Mouse (Mus musculus) erythroblast, embryonic 14.5 days (primary cell): ENCODE results near the gene E2f6. TPM values are rescaled to one million over a fixed set of nuclear protein-coding genes. Genes with fewer than 3 reads are reported as not detected.

ENCODE experiments used
- H3K27me3 ChIP-seq: 2 replicates; pipeline ENCODE4 v1.6.1; 2012; ENCODE audit warnings: inconsistent platforms; ENCODE audit not compliant: control insufficient read depth
- H3K36me3 ChIP-seq: 2 replicates; pipeline ENCODE4 v1.6.1; 2012; ENCODE audit warnings: mild to moderate bottlenecking, inconsistent platforms; ENCODE audit not compliant: control insufficient read depth
- H3K4me1 ChIP-seq: 2 replicates; pipeline ENCODE4 v1.6.1; 2012; ENCODE audit warnings: inconsistent platforms; ENCODE audit not compliant: control insufficient read depth
- H3K4me3 ChIP-seq: replicated peaks from 2 replicates; pipeline ENCODE3; 2012; ENCODE audit warnings: moderate library complexity, mild to moderate bottlenecking, inconsistent platforms
- H3K9me3 ChIP-seq: 2 replicates; pipeline ENCODE4 v1.6.1; 2012; ENCODE audit warnings: low read length, inconsistent platforms, mixed read lengths; ENCODE audit not compliant: control insufficient read depth
- GATA1 ChIP-seq: IDR thresholded peaks from 2 replicates; pipeline ENCODE4 v1.6.1; 2012; ENCODE audit warnings: low read length, inconsistent platforms, mixed read lengths
- TAL1 ChIP-seq: IDR thresholded peaks from 3 replicates; pipeline ENCODE4 v1.6.1; 2012; ENCODE audit warnings: low read length, inconsistent platforms, mixed read lengths
- polyA plus RNA-seq: library from polyadenylated mRNA; stranded (reverse); fragments of >175 nt; gene quantifications from 2 replicates; pipeline ENCODE4 v1.2.3, GENCODE M21; 2012

Gene E2f6
- polyA plus RNA-seq, 1 experiment, result 0.53 TPM

DNA sequence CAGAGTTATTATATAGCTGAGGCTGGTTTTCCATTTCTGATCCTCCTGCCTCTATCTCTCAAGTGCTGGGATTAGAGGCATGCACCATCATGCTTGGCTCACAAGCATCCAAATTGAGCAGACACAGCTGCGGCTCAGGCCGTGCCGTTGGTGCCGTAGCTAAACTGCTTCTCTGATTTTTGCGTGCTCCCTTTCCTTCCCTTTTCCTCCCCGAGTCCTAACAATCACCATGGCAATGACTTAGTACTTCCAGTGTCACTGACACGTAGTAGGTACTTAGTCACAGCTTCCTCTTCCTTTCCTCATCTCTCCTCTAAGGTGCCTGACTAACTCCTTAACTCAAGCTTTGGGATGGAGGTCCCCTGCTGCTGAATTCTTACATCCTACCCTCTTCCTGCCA, 64.9 kb downstream of the E2f6 start:
- peaks cover 3% of the 10 kb centered on the region; the same call in 1 of the 2 replicates for H3K27me3 ChIP-seq
- TF ChIP-seq TAL1 (no peak), GATA1 (no peak)
- no peaks in the 10 kb centered on the region for H3K36me3 ChIP-seq
- H3K4me3 ChIP-seq, result no peak overlapping the region
- H3K9me3 ChIP-seq, result no peaks in the 10 kb centered on the region
- H3K4me1 ChIP-seq, result no peaks in the 10 kb centered on the region

DNA sequence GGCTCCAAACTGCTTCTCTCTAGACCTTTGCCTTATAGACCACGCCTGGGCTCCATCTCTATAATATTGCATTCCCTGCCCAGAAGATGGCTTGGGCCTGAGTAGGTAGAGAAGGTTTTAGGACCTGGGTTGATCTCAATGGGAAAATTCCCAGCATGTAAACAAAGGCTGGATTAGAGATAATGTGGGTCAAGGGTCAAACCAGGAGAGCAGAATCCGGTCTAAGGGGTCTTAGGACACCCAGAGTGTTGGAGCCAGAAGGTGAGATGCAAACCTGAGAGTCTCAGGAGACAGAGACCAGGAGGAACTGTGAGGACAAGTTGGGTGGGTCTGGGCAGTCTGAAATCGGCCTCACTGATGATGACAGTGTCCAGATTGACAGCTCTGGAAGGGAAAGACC, 65.9 kb downstream of the E2f6 start:
- no peaks in the 10 kb centered on the region for H3K4me1 ChIP-seq

DNA sequence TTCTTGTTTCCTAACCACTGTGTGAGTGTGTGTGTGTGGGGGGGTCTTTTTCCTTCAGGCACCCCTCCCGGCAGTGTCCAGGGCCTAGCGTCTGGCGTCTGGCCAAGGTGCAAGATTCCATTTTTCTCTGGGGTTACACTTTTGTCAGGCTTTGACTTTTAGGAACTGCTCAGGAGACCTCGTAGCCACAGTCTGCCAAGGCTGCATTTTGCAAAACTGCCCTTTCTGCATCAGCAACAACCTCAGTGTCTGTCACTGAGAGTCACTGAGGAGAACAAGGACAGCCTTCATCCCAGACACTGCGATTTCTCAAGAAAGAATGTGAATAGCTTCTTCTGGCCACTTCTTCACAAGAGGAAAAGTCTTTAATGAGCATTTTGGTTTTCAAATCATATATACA, 66.4 kb downstream of the E2f6 start:
- Histone ChIP-seq H3K27me3 (peaks cover 3% of the 10 kb centered on the region; the same call in 1 of the 2 replicates), H3K9me3 (no peaks in the 10 kb centered on the region), H3K36me3 (no peaks in the 10 kb centered on the region), H3K4me1 (no peaks in the 10 kb centered on the region), H3K4me3 (no peak overlapping the region)
- TF ChIP-seq TAL1, result no peak
- no peak for TF ChIP-seq GATA1

More for the DNA sequence above, 65.9 kb downstream of the E2f6 start:
- TF ChIP-seq TAL1 (no peak), GATA1 (no peak)
- no peaks in the 10 kb centered on the region for H3K36me3 ChIP-seq
- no peaks in the 10 kb centered on the region for H3K9me3 ChIP-seq
- H3K4me3 ChIP-seq, result no peak overlapping the region
- peaks cover 3% of the 10 kb centered on the region; the same call in 1 of the 2 replicates for H3K27me3 ChIP-seq

DNA sequence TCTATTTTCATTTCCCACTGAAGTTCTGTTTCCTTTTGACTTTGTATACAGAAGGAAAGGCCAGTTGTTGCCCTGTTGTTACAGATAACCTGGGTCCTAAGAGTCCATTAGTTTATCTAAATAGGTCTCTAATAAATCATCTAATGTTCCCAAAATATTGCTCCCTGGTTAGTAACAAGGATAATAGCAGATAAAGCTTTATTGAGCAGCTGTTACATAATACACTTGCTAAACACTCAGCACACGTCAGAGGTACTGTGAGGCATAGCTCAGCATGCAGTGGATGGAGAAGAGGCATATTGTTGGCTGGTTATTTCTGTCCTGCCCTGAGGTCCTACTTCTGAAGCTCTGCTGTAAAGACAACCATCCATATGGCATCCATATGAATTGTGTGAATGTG, 66.9 kb downstream of the E2f6 start:
- Histone ChIP-seq H3K27me3 (peaks cover 3% of the 10 kb centered on the region; the same call in 1 of the 2 replicates), H3K36me3 (no peaks in the 10 kb centered on the region), H3K9me3 (no peaks in the 10 kb centered on the region), H3K4me3 (no peak overlapping the region), H3K4me1 (no peaks in the 10 kb centered on the region)
- TF ChIP-seq TAL1 (no peak), GATA1 (no peak)

DNA sequence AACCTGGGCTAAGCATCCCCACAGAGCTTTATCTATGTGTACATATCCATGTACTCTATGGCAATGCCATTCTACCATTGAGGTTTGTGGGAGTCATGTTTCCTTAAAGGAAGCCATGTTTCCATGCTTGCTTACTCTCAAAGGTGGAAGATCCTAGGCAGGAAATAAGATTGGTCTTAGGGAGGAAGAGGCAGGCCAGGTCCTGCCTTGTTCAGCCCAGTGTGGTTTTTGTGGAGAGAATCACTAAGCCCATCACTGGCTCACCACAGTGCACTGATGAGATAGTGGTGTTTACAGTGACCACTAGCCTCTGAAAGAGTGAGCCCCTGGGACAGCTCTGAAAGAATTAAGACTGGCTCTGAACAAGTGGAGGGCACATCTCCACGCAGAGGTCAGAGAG, 68.6 kb downstream of the E2f6 start:
- Histone ChIP-seq H3K4me3 (no peak overlapping the region), H3K27me3 (peaks cover 3% of the 10 kb centered on the region; the same call in 1 of the 2 replicates), H3K4me1 (no peaks in the 10 kb centered on the region), H3K36me3 (no peaks in the 10 kb centered on the region), H3K9me3 (no peaks in the 10 kb centered on the region)
- TF ChIP-seq GATA1 (no peak), TAL1 (no peak)

DNA sequence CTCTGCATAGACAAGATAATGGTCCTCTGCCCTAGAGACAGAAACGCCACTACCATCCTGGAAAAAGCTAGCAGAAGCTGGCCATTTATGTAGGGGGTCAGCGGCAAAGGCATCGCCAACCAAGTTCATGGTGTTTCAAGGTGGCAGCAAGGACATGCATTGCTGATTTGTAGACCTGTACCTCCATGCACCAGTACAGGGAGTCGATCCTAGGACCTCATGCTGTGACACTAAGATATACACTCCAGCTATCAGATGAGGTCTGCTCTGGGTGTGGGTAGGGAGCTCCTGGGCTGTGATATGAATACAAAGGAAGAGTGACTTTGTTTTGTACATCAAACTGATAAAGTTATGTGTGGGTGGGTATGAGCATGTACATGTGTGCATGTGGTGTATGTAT, 69.3 kb downstream of the E2f6 start:
- no peak overlapping the region for H3K4me3 ChIP-seq
- no peaks in the 10 kb centered on the region for H3K36me3 ChIP-seq
- no peaks in the 10 kb centered on the region for H3K9me3 ChIP-seq
- H3K27me3 ChIP-seq, result peaks cover 3% of the 10 kb centered on the region; the same call in 1 of the 2 replicates
- H3K4me1 ChIP-seq, result no peaks in the 10 kb centered on the region
- TF ChIP-seq TAL1 (no peak), GATA1 (no peak)

DNA sequence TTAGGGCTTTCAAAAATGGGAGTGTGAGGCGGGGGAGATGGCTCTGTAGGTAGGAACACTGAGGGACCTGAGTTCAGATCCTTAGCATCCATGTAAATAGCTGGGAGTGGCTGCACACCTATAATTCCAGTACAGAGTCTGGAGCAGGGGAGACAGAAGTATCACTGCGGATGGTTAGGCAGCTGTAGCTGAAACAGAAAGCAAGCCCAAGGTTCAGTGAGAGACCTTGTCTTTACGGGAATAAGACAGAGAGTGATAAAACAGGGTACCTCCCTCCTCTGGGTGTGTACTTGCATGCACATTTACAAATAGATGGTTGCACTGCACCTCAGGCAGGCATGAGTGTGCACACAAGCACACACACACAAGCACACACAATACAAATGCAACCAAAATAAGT, 71.7 kb downstream of the E2f6 start:
- Histone ChIP-seq H3K36me3 (no peaks in the 10 kb centered on the region), H3K4me3 (no peak overlapping the region), H3K27me3 (no peaks in the 10 kb centered on the region), H3K4me1 (no peaks in the 10 kb centered on the region), H3K9me3 (no peaks in the 10 kb centered on the region)
- no peak for TF ChIP-seq GATA1
- TF ChIP-seq TAL1, result no peak

DNA sequence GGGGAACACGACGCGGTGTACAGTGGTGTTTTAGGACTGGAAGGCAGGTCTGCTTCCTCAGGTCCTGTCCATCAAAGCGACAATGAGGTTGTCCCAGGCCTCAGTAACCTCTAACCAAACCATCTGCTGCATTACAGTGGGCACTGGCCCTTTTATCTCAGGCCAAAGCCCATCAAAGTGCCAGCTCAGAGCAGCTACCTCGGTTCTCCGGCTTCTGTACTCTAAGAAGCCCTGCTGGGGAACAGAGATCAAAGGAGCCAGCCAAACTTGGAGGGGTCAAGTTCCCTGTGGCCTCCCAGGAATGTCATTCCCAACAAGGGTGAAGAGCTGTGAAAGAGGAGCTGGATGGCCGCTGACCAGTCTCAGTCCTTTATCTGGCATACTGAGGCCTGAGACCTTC, 72.3 kb downstream of the E2f6 start:
- no peaks in the 10 kb centered on the region for H3K9me3 ChIP-seq
- H3K4me1 ChIP-seq, result no peaks in the 10 kb centered on the region
- TF ChIP-seq TAL1 (no peak), GATA1 (no peak)
- H3K36me3 ChIP-seq, result no peaks in the 10 kb centered on the region
- no peak overlapping the region for H3K4me3 ChIP-seq
- H3K27me3 ChIP-seq, result peaks cover 5% of the 10 kb centered on the region

DNA sequence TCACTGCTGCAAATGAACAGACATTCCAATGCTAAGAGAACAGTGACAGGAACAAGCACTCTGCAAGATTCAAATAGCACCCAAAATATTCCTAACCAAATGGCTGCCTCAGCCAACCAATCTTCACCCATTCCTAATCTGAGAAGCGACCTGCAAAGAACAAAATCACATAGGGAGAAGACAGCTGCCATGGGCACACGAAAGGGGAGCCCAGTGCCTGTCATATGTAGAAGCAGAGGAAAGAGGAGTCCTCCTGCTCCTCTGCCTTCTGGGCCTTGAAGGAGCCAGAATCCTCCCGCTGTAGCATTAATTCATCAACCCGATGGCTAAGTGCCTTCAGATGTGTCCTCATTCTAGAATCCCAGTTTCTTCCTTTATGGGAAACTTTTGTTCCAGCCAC, 73.8 kb downstream of the E2f6 start:
- H3K4me1 ChIP-seq, result no peaks in the 10 kb centered on the region
- no peak overlapping the region for H3K4me3 ChIP-seq
- TF ChIP-seq TAL1 (no peak), GATA1 (no peak)
- peaks cover 13% of the 10 kb centered on the region for H3K27me3 ChIP-seq
- no peaks in the 10 kb centered on the region for H3K9me3 ChIP-seq
- no peaks in the 10 kb centered on the region for H3K36me3 ChIP-seq

DNA sequence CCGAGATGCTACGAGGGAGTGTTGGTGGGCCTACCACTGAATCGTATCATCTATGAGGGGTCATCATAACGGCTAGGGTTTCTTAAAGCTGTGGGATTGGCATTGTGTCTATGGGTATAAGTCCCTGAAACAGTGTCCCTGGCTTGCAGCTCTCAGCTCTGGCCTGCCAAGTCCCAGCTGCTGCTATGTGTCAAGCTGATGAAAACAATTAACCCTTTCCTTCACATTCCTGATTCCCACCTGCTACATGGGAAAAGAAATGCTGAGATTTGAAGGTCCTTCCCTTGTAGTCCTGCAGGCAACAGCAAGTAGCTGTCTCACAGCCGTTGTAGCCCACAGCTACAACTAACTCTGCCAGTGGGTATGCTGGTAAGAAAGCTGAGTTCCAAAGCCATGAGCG, 75.6 kb downstream of the E2f6 start:
- TF ChIP-seq TAL1 (no peak), GATA1 (no peak)

More for the DNA sequence above, 75.6 kb downstream of the E2f6 start:
- H3K27me3 ChIP-seq, result peaks cover 23% of the 10 kb centered on the region
- H3K4me1 ChIP-seq, result no peaks in the 10 kb centered on the region
- H3K36me3 ChIP-seq, result no peaks in the 10 kb centered on the region
- H3K4me3 ChIP-seq, result no peak overlapping the region
- no peaks in the 10 kb centered on the region for H3K9me3 ChIP-seq

Other genes starting within 250 kb of the E2f6 start
- 0.02 and 0.03 TPM in 2 replicates for gene Lpin1, start 200.0 kb upstream of the E2f6 start, polyA plus RNA-seq
- not detected in 2 replicates for gene Ntsr2, start 157.6 kb upstream of the E2f6 start, polyA plus RNA-seq
- 0.01 TPM in 1 of 2 replicates, not detected in the other for gene Greb1, start 10.1 kb upstream of the E2f6 start, polyA plus RNA-seq
- 0.10 and 0.12 TPM in 2 replicates for gene Rock2, start 83.9 kb downstream of the E2f6 start, polyA plus RNA-seq
- 0.38 and 0.52 TPM in 2 replicates for gene Pqlc3, start 189.4 kb downstream of the E2f6 start, polyA plus RNA-seq
- gene 2410004P03Rik, start 200.8 kb downstream of the E2f6 start, polyA plus RNA-seq, result not detected in 2 replicates